Mouse (Mus musculus) heart, embryonic 16.5 days (tissue): ENCODE results near the gene Ttc25. TPM values are rescaled to one million over a fixed set of nuclear protein-coding genes. Genes with fewer than 3 reads are reported as not detected.

Experiments used
- ATAC-seq: fragments of 200-750 bp; cut with Nextera tagmentation; replicated peaks from 2 replicates; pipeline ENCODE4 v1.8.0; 2017; ENCODE audit warnings: moderate number of reproducible peaks; ENCODE audit not compliant: insufficient read depth, low FRiP score; ENCODE audit errors: extremely low read depth
- H3K27ac ChIP-seq: fragments of 300-500 bp; sonication (generic); 2 replicates; pipeline ENCODE4 v1.5.1; 2014; ENCODE audit warnings: mild to moderate bottlenecking, low read length, control low read depth, moderate library complexity
- H3K27me3 ChIP-seq: fragments of 300-500 bp; sonication (generic); 2 replicates; pipeline ENCODE4 v1.6.1; 2014; ENCODE audit warnings: low read length, mixed read lengths; ENCODE audit not compliant: control insufficient read depth, insufficient read depth
- H3K36me3 ChIP-seq: fragments of 300-500 bp; sonication (generic); 2 replicates; pipeline ENCODE4 v1.6.1; 2014; ENCODE audit not compliant: control insufficient read depth, insufficient read depth
- H3K4me1 ChIP-seq: fragments of 300-500 bp; sonication (generic); 2 replicates; pipeline ENCODE4 v1.6.1; 2014; ENCODE audit warnings: low read length, mixed read lengths; ENCODE audit not compliant: control insufficient read depth, insufficient read depth
- H3K4me2 ChIP-seq: fragments of 300-500 bp; sonication (generic); 2 replicates; pipeline ENCODE4 v1.6.1; 2014; ENCODE audit warnings: low read depth, mild to moderate bottlenecking, control low read depth, low read length
- H3K4me3 ChIP-seq: fragments of 300-500 bp; sonication (generic); 2 replicates; pipeline ENCODE4 v1.5.1; 2014; ENCODE audit warnings: mild to moderate bottlenecking, control low read depth, low read length
- H3K9ac ChIP-seq: fragments of 300-500 bp; sonication (generic); 2 replicates; pipeline ENCODE4 v1.6.1; 2014; ENCODE audit warnings: low read length, control low read depth
- H3K9me3 ChIP-seq: fragments of 300-500 bp; sonication (generic); replicated peaks from 2 replicates; pipeline ENCODE4 v1.6.1; 2016; ENCODE audit warnings: low read length; ENCODE audit not compliant: control insufficient read depth
- WGBS: fragments of 180-500 bp; shearing (Covaris S2); extraction: QIAGEN DNeasy Blood & Tissue Kit; methylation state at CpG from one replicate; pipeline ENCODE4 v1.1.7; 2014; 5-methylcytosine and 5-hydroxymethylcytosine counted together
- polyA plus RNA-seq: library from polyadenylated mRNA; unstranded; fragments of >200 nt; fragmentation: Nextera tagmentation; extraction: Ambion mirVana; gene quantifications from 2 replicates; pipeline ENCODE4 v1.2.1, GENCODE M21; 2015

Gene Ttc25
- 0.85 and 0.94 TPM in 2 replicates for polyA plus RNA-seq

- Histone ChIP-seq H3K4me3 (peak within 1 kb of the TSS; percentile 49), H3K9ac (peak within 1 kb of the TSS; percentile 63), H3K27ac (peak within 1 kb of the TSS; percentile 71), H3K9me3 (no peaks in the 10 kb centered on the region), H3K4me2 (peak within 1 kb of the TSS; percentile 77), H3K4me1 (peaks cover 8% of the 10 kb centered on the region), H3K36me3 (no peaks in the 10 kb centered on the region), H3K27me3 (no peaks in the 10 kb centered on the region)
- peak; percentile 98 for ATAC-seq
- WGBS: 6% methylated on average over 28 of the region's 28 CpGs
Measured at GRCm38 (mm10) chr11:100544832-100545745, at the start of gene Ttc25. TSS of gene Ttc25 (plus strand) at chr11:100545607.

- Histone ChIP-seq H3K9ac (no peak overlapping the region), H3K27ac (no peak overlapping the region), H3K4me3 (no peak overlapping the region), H3K4me2 (no peak overlapping the region), H3K4me1 (no peaks in the 10 kb centered on the region), H3K27me3 (no peaks in the 10 kb centered on the region), H3K9me3 (no peaks in the 10 kb centered on the region), H3K36me3 (peaks cover 46% of the 10 kb centered on the region)
- 71% methylated on average over 3 of the region's 3 CpGs for WGBS
- no peak for ATAC-seq
Measured at GRCm38 (mm10) chr11:100500241-100500640, 45.2 kb upstream of the Ttc25 start.

- WGBS: 89% methylated on average over 7 of the region's 7 CpGs
- Histone ChIP-seq H3K36me3 (peaks cover 42% of the 10 kb centered on the region), H3K9me3 (no peaks in the 10 kb centered on the region), H3K4me2 (no peak overlapping the region), H3K27ac (no peak overlapping the region), H3K4me3 (no peak overlapping the region), H3K9ac (no peak overlapping the region), H3K4me1 (no peaks in the 10 kb centered on the region), H3K27me3 (no peaks in the 10 kb centered on the region)
- no peak for ATAC-seq
Measured at GRCm38 (mm10) chr11:100500651-100501050, 44.8 kb upstream of the Ttc25 start.

- Histone ChIP-seq H3K27ac (no peak overlapping the region), H3K4me3 (no peak overlapping the region), H3K4me2 (no peak overlapping the region), H3K36me3 (peaks cover 40% of the 10 kb centered on the region), H3K27me3 (no peaks in the 10 kb centered on the region), H3K4me1 (no peaks in the 10 kb centered on the region), H3K9ac (no peak overlapping the region), H3K9me3 (no peaks in the 10 kb centered on the region)
- ATAC-seq: no peak
- WGBS: 39% methylated on average over 6 of the region's 6 CpGs
Measured at GRCm38 (mm10) chr11:100501321-100501720, 44.1 kb upstream of the Ttc25 start.

- no peak for ATAC-seq
- no peak overlapping the region for H3K27ac ChIP-seq
- H3K4me3 ChIP-seq: no peak overlapping the region
- H3K27me3 ChIP-seq: no peaks in the 10 kb centered on the region
- H3K9me3 ChIP-seq: no peaks in the 10 kb centered on the region
- peaks cover 38% of the 10 kb centered on the region for H3K36me3 ChIP-seq
- no peaks in the 10 kb centered on the region for H3K4me1 ChIP-seq
- H3K9ac ChIP-seq: no peak overlapping the region
- H3K4me2 ChIP-seq: no peak overlapping the region
- 95% methylated on average over 12 of the region's 12 CpGs for WGBS
Measured at GRCm38 (mm10) chr11:100504990-100505660, 40.3 kb upstream of the Ttc25 start.

GRCm38 (mm10) chr11:100505997-100506396 lies 39.4 kb upstream of the Ttc25 start:
- Histone ChIP-seq H3K27ac (no peak overlapping the region), H3K27me3 (no peaks in the 10 kb centered on the region), H3K9ac (no peak overlapping the region), H3K4me2 (no peak overlapping the region), H3K4me1 (no peaks in the 10 kb centered on the region), H3K4me3 (no peak overlapping the region), H3K9me3 (no peaks in the 10 kb centered on the region), H3K36me3 (peaks cover 38% of the 10 kb centered on the region)
- WGBS: 94% methylated on average over 8 of the region's 8 CpGs
- no peak for ATAC-seq

- 93% methylated on average over 2 of the region's 2 CpGs for WGBS
Measured at GRCm38 (mm10) chr11:100510556-100510955, 34.9 kb upstream of the Ttc25 start.

GRCm38 (mm10) chr11:100512384-100512783 lies 33.0 kb upstream of the Ttc25 start:
- WGBS: 77% methylated on average over 1 of the region's 1 CpGs
- H3K36me3 ChIP-seq: peaks cover 58% of the 10 kb centered on the region
- no peak for ATAC-seq

More at GRCm38 (mm10) chr11:100510556-100510955, 34.9 kb upstream of the Ttc25 start:
- Histone ChIP-seq H3K36me3 (peaks cover 53% of the 10 kb centered on the region), H3K4me1 (no peaks in the 10 kb centered on the region), H3K4me2 (no peak overlapping the region), H3K27ac (no peak overlapping the region), H3K27me3 (no peaks in the 10 kb centered on the region), H3K4me3 (no peak overlapping the region), H3K9me3 (no peaks in the 10 kb centered on the region), H3K9ac (no peak overlapping the region)
- no peak for ATAC-seq

GRCm38 (mm10) chr11:100513716-100514115 lies 31.7 kb upstream of the Ttc25 start:
- H3K4me2 ChIP-seq: no peak overlapping the region
- H3K36me3 ChIP-seq: peaks cover 59% of the 10 kb centered on the region
- H3K9ac ChIP-seq: no peak overlapping the region
- no peaks in the 10 kb centered on the region for H3K4me1 ChIP-seq
- no peak overlapping the region for H3K4me3 ChIP-seq
- WGBS: 85% methylated on average over 10 of the region's 10 CpGs
- H3K27ac ChIP-seq: no peak overlapping the region
- H3K27me3 ChIP-seq: no peaks in the 10 kb centered on the region
- H3K9me3 ChIP-seq: no peaks in the 10 kb centered on the region
- ATAC-seq: no peak

More at GRCm38 (mm10) chr11:100512384-100512783, 33.0 kb upstream of the Ttc25 start:
- H3K4me3 ChIP-seq: no peak overlapping the region
- no peak overlapping the region for H3K4me2 ChIP-seq
- H3K4me1 ChIP-seq: no peaks in the 10 kb centered on the region
- no peaks in the 10 kb centered on the region for H3K27me3 ChIP-seq
- H3K9me3 ChIP-seq: no peaks in the 10 kb centered on the region
- no peak overlapping the region for H3K9ac ChIP-seq
- H3K27ac ChIP-seq: no peak overlapping the region
